ENCODE assay signal across 35 mouse cellular contexts in the genomic region with DNA sequence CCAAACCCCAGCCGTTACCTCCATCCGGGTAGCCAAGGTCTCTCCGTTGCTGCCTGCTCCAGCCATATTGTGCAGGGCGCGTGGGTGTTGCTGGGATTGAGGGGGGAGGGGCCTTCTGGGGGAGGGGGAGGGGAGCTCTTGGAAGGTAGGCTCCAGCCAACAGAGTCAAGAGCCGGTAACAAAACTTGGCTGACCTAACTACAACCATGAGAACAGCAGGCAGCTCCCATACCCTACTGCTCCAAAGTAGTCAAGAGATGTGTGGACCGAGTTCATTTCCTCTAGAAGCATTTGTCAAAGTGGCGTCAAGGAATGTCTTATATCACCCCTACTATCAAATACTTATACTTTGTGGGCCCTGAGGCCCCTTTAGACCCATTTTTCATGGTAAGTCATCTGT. TPM values are rescaled to one million over a fixed set of nuclear protein-coding genes. Genes with fewer than 3 reads are reported as not detected.
DNase-seq lines count a peak whose midpoint lies in the region; ATAC-seq and TF ChIP-seq lines count a peak whose summit lies in the region.
"Had no signal": no experiment of that assay in that cellular context is flagged by ENCODE, and none has a peak within 500 bp of the region (broad histone marks: within the 10 kb centered on the region; RNA-seq: fewer than 3 reads in every experiment).

A gene (minus strand): TSS at position 101 of the 400 bp plus-strand sequence.

- H3K4me1 ChIP-seq in midbrain, embryonic 12.5 days, result no peaks in the 10 kb centered on the region
- no peaks in the 10 kb centered on the region for H3K4me1 ChIP-seq in midbrain, embryonic 11.5 days (ENCODE audit: control insufficient read depth, insufficient read depth, low read length)
- no peaks in the 10 kb centered on the region for H3K4me1 ChIP-seq in ES-Bruce4 (ENCODE audit: control insufficient read depth, insufficient read depth, low read length)
- H3K4me1 ChIP-seq in forebrain, embryonic 15.5 days, result no peaks in the 10 kb centered on the region
- H3K4me1 ChIP-seq: embryonic facial prominence, embryonic 10.5 days; embryonic facial prominence, embryonic 13.5 days; forebrain, embryonic 12.5 days had no signal

- no peak for TF ChIP-seq EP300 in ES-Bruce4 (IDR thresholded peaks at IDR 0.05; ENCODE audit: insufficient read depth, low read depth, low read length)

- 0 out of 2 replicates have a peak, but pooled peaks have one; percentile 38 for ATAC-seq in midbrain, embryonic 12.5 days (ENCODE audit: low FRiP score, low read depth)
- no peak for ATAC-seq in midbrain, embryonic 11.5 days (ENCODE audit: low FRiP score)
- no peak for ATAC-seq in forebrain, embryonic 15.5 days (replicated peaks)
- ATAC-seq: activated CD4-positive, CD25-positive, alpha-beta regulatory T cell, adult 4 months; CD4-positive, CD25-positive, alpha-beta regulatory T cell, adult 4 months; forebrain, embryonic 16.5 days; intestine, embryonic 16.5 days; Patski had no signal

- H3K27me3 ChIP-seq in midbrain, embryonic 12.5 days, result no peaks in the 10 kb centered on the region
- no peaks in the 10 kb centered on the region for H3K27me3 ChIP-seq in midbrain, embryonic 11.5 days (ENCODE audit: control insufficient read depth, insufficient read depth, low read length)
- H3K27me3 ChIP-seq in ES-Bruce4 (ENCODE audit: control insufficient read depth, insufficient read depth, low read length, poor library complexity, severe bottlenecking), result no peaks in the 10 kb centered on the region
- H3K27me3 ChIP-seq in forebrain, embryonic 15.5 days, result no peaks in the 10 kb centered on the region
- H3K27me3 ChIP-seq: embryonic facial prominence, embryonic 13.5 days; forebrain, embryonic 12.5 days; heart, embryonic 13.5 days; Patski had no signal

- no peak for DNase-seq in midbrain, embryonic 11.5 days (ENCODE audit: low spot score, missing footprints)
- peak; percentile 16 for DNase-seq in ES-CJ7 (ENCODE audit: low read depth, low spot score)
- DNase-seq in testis, postnatal 14 days (ENCODE audit: low spot score), result peak; percentile 27
- DNase-seq: adrenal gland, postnatal 10 days; cerebellum, adult 11-12 months; cerebellum, adult 8-10 months; cerebellum, postnatal 10 days; cerebellum, postnatal 36 days; embryo, embryonic 11 days; gastrocnemius, postnatal 10 days; gastrocnemius, postnatal 36 days; heart, adult 2 months; heart, postnatal 14 days; heart, postnatal 4 days had no signal

- TF ChIP-seq POLR2A in ES-Bruce4 (IDR thresholded peaks at IDR 0.05; ENCODE audit: insufficient read depth, low read length), result no peak

- no peak for TF ChIP-seq CTCF in ES-Bruce4 (IDR thresholded peaks at IDR 0.05; ENCODE audit: low read depth, low read length)

- no peaks in the 10 kb centered on the region for H3K36me3 ChIP-seq in midbrain, embryonic 12.5 days
- H3K36me3 ChIP-seq in midbrain, embryonic 11.5 days (ENCODE audit: control insufficient read depth, insufficient read depth, low read length), result no peaks in the 10 kb centered on the region
- H3K36me3 ChIP-seq in ES-Bruce4 (ENCODE audit: control insufficient read depth, insufficient read depth, low read length, poor library complexity, severe bottlenecking), result no peaks in the 10 kb centered on the region
- no peaks in the 10 kb centered on the region for H3K36me3 ChIP-seq in forebrain, embryonic 15.5 days

- 95% methylated on average over 8 of the region's 8 CpGs for WGBS in midbrain, embryonic 12.5 days
- WGBS in midbrain, embryonic 11.5 days, result 95% methylated on average over 8 of the region's 8 CpGs
- WGBS in forebrain, embryonic 15.5 days, result 97% methylated on average over 8 of the region's 8 CpGs

- no peaks in the 10 kb centered on the region for H3K9me3 ChIP-seq in midbrain, embryonic 12.5 days
- H3K9me3 ChIP-seq in midbrain, embryonic 11.5 days (ENCODE audit: control insufficient read depth, low read length), result no peaks in the 10 kb centered on the region
- H3K9me3 ChIP-seq in ES-Bruce4 (replicated peaks; ENCODE audit: control insufficient read depth, insufficient read depth, low read length, poor library complexity, severe bottlenecking), result no peaks in the 10 kb centered on the region
- no peaks in the 10 kb centered on the region for H3K9me3 ChIP-seq in forebrain, embryonic 15.5 days
- H3K9me3 ChIP-seq: embryonic facial prominence, embryonic 10.5 days; embryonic facial prominence, embryonic 13.5 days; forebrain, embryonic 12.5 days; G1E; heart, embryonic 10.5 days; heart, embryonic 13.5 days had no signal

- H3K27ac ChIP-seq in midbrain, embryonic 12.5 days (replicated peaks), result no peak within 1 kb of the TSS
- H3K27ac ChIP-seq in midbrain, embryonic 11.5 days (ENCODE audit: low read depth, low read length), result no peak within 1 kb of the TSS
- H3K27ac ChIP-seq in ES-Bruce4 (ENCODE audit: insufficient read depth, low read length), result no peak within 1 kb of the TSS
- no peak within 1 kb of the TSS for H3K27ac ChIP-seq in forebrain, embryonic 15.5 days (replicated peaks)
- H3K27ac ChIP-seq: embryonic facial prominence, embryonic 10.5 days; embryonic facial prominence, embryonic 13.5 days; forebrain, embryonic 12.5 days; heart, adult 2 months; heart, embryonic 10.5 days; heart, embryonic 13.5 days; hindbrain, embryonic 14.5 days had no signal

- H3K4me2 ChIP-seq in midbrain, embryonic 12.5 days (replicated peaks), result no peak within 1 kb of the TSS
- no peak within 1 kb of the TSS for H3K4me2 ChIP-seq in midbrain, embryonic 11.5 days
- no peak within 1 kb of the TSS for H3K4me2 ChIP-seq in forebrain, embryonic 15.5 days (replicated peaks)
- H3K4me2 ChIP-seq: embryonic facial prominence, embryonic 13.5 days; forebrain, embryonic 12.5 days; heart, embryonic 13.5 days; hindbrain, embryonic 14.5 days had no signal

- H3K4me3 ChIP-seq in midbrain, embryonic 12.5 days, result no peak within 1 kb of the TSS
- no peak within 1 kb of the TSS for H3K4me3 ChIP-seq in midbrain, embryonic 11.5 days (ENCODE audit: low read depth, low read length)
- peak within 1 kb of the TSS; percentile 59 for H3K4me3 ChIP-seq in ES-Bruce4 (ENCODE audit: low read depth, low read length)
- H3K4me3 ChIP-seq in forebrain, embryonic 15.5 days, result no peak within 1 kb of the TSS
- H3K4me3 ChIP-seq: embryonic facial prominence, embryonic 10.5 days; embryonic facial prominence, embryonic 13.5 days; erythroblast, embryonic 14.5 days; forebrain, embryonic 12.5 days; heart, adult 2 months; heart, embryonic 10.5 days; heart, embryonic 13.5 days had no signal

- no peak within 1 kb of the TSS for H3K9ac ChIP-seq in midbrain, embryonic 12.5 days (replicated peaks)
- no peak within 1 kb of the TSS for H3K9ac ChIP-seq in midbrain, embryonic 11.5 days (ENCODE audit: low read length)
- no peak within 1 kb of the TSS for H3K9ac ChIP-seq in ES-Bruce4 (ENCODE audit: low read depth, poor library complexity, severe bottlenecking)
- no peak within 1 kb of the TSS for H3K9ac ChIP-seq in forebrain, embryonic 15.5 days (replicated peaks)
- H3K9ac ChIP-seq: embryonic facial prominence, embryonic 13.5 days; forebrain, embryonic 12.5 days; heart, embryonic 13.5 days; hindbrain, embryonic 14.5 days had no signal

RNA-seq across cellular contexts. Expression of the gene that starts here (rescaled TPM):
- polyA plus RNA-seq in midbrain, embryonic 12.5 days (2016; fragmentation: Nextera tagmentation; extraction: Ambion mirVana), result not detected in 2 replicates
- polyA plus RNA-seq in midbrain, embryonic 11.5 days (2014; fragmentation: Nextera tagmentation; extraction: Ambion mirVana), result 0.30 TPM in 1 of 2 replicates, not detected in the other
- polyA plus RNA-seq in ES-Bruce4 (2011; ENCODE audit: insufficient read depth, insufficient read length, low read depth, missing spikeins), result 4.0 and 4.8 TPM in 2 replicates
- polyA plus RNA-seq in forebrain, embryonic 15.5 days (2015; fragmentation: Nextera tagmentation; extraction: Ambion mirVana), result not detected in 2 replicates
- polyA plus RNA-seq: activated CD4-positive, CD25-positive, alpha-beta regulatory T cell, adult 4 months; brain, embryonic 14.5 days; C2C12; CD4-positive, CD25-positive, alpha-beta regulatory T cell, adult 4 months; cortical plate, adult 2 months; embryonic facial prominence, embryonic 10.5 days; embryonic facial prominence, embryonic 13.5 days; erythroblast, embryonic 14.5 days; forebrain, embryonic 12.5 days; forebrain, embryonic 16.5 days; G1E; heart, adult 2 months; heart, embryonic 10.5 days; heart, embryonic 13.5 days; heart, embryonic 16.5 days; hindbrain, embryonic 11.5 days; hindbrain, embryonic 14.5 days; intestine, embryonic 16.5 days; Patski had no signal

Comparison
In these comparisons a context has a peak if more than half of its experiments do, and no peak if none do; other contexts are left out.
1. Peak in ATAC-seq in midbrain, embryonic 12.5 days; RNA of the gene not detected or under 1 TPM.